Mouse (Mus musculus) limb, embryonic 14.5 days (tissue): ENCODE data around the gene Tcn2. TPM values are rescaled to one million over a fixed set of nuclear protein-coding genes. Genes with fewer than 3 reads are reported as not detected.
"Not testable (repeated sequence)": the region's sequence is repeated elsewhere in the genome, so short reads cannot be mapped to it uniquely, and the experiment has no call there.

ENCODE experiments used
- ATAC-seq: fragments of 200-750 bp; cut with Nextera tagmentation; 2 replicates; pipeline ENCODE4 v1.8.0; 2017; ENCODE audit warnings: low read depth, moderate number of reproducible peaks, moderate TSS enrichment; ENCODE audit not compliant: low FRiP score
- DNase-seq: peaks from one replicate; pipeline ENCODE4 v3.0.0-alpha.2; 2015; ENCODE audit warnings: low spot score
- H3K27ac ChIP-seq: fragments of 300-500 bp; sonication (generic); replicated peaks from 2 replicates; pipeline ENCODE4 v1.5.1; 2014; ENCODE audit warnings: low read depth, mild to moderate bottlenecking, low read length, moderate library complexity, mixed read lengths
- H3K27me3 ChIP-seq: fragments of 300-500 bp; sonication (generic); 2 replicates; pipeline ENCODE4 v1.6.1; 2014; ENCODE audit warnings: low read length, mixed read lengths; ENCODE audit not compliant: control insufficient read depth, insufficient read depth
- H3K36me3 ChIP-seq: fragments of 300-500 bp; sonication (generic); 2 replicates; pipeline ENCODE4 v1.6.1; 2014; ENCODE audit warnings: mild to moderate bottlenecking, low read length, moderate library complexity, mixed read lengths; ENCODE audit not compliant: control insufficient read depth, insufficient read depth
- H3K4me1 ChIP-seq: fragments of 300-500 bp; sonication (generic); 2 replicates; pipeline ENCODE4 v1.6.1; 2014; ENCODE audit warnings: antibody characterized with exemption, low read length, mixed read lengths; ENCODE audit not compliant: control insufficient read depth, insufficient read depth
- H3K4me2 ChIP-seq: fragments of 300-500 bp; sonication (generic); replicated peaks from 2 replicates; pipeline ENCODE4 v1.6.1; 2014; ENCODE audit warnings: low read depth, mild to moderate bottlenecking, low read length, moderate library complexity; ENCODE audit not compliant: severe bottlenecking
- H3K4me3 ChIP-seq: fragments of 300-500 bp; sonication (generic); replicated peaks from 2 replicates; pipeline ENCODE4 v1.5.1; 2014; ENCODE audit warnings: low read length
- H3K9ac ChIP-seq: fragments of 300-500 bp; sonication (generic); 2 replicates; pipeline ENCODE4 v1.6.1; 2014; ENCODE audit warnings: mild to moderate bottlenecking, low read depth, low read length, moderate library complexity; ENCODE audit not compliant: severe bottlenecking
- H3K9me3 ChIP-seq: fragments of 300-500 bp; sonication (generic); 2 replicates; pipeline ENCODE4 v1.6.1; 2016; ENCODE audit warnings: low read length; ENCODE audit not compliant: control insufficient read depth
- POLR2A ChIP-seq: fragments of 200-500 bp; IDR thresholded peaks from 2 replicates; pipeline ENCODE4 v1.8.0; 2012; ENCODE audit warnings: inconsistent platforms, mild to moderate bottlenecking, moderate library complexity, borderline replicate concordance; ENCODE audit not compliant: insufficient read depth, insufficient read length; ENCODE audit errors: extremely low read depth
- WGBS: fragments of 180-500 bp; shearing (Covaris S2); extraction: QIAGEN DNeasy Blood & Tissue Kit; methylation state at CpG from one replicate; pipeline ENCODE4 v1.1.7; 2014; 5-methylcytosine and 5-hydroxymethylcytosine counted together
- polyA plus RNA-seq, 2 experiments: library from polyadenylated mRNA; depleted of rRNA in 1 of 2; stranded (reverse) in 1 of 2; unstranded in 1 of 2; fragments of >200 nt; fragmentation: Nextera tagmentation in 1 of 2; extraction: Ambion mirVana in 1 of 2; gene quantifications; 2 replicates each; pipeline versions ENCODE4 v1.2.1 to v1.2.3; 2012 to 2014

Tcn2 gene
- polyA plus RNA-seq, 2 experiments = 51.5 to 54.3 TPM

DNA sequence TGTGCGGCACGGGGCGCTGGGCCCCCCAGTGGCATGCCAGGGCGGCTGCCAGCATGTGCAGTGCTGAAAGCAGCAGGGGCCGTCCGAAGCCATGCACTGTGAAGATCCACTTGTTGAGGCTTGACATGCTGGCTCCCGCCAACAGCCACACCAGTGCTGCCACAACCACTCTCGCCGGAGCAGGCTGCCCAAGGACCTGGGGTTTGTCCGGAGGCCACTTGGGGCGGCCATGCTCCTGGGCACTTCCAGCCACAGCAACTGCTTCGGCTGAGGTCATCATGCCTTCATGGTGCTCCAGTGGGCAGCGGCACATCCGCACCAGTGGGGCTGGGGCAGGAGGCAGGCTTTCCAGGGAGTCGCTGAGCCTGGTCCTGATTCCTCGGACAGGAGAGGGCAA is 19.1 kb downstream of the Tcn2 start:
- no peak for TF ChIP-seq POLR2A
- H3K27me3 ChIP-seq = peaks cover 5% of the 10 kb centered on the region
- no peak for ATAC-seq
- H3K4me3 ChIP-seq = peak overlapping the region; percentile 60
- no peak for DNase-seq
- H3K4me1 ChIP-seq = peaks cover 16% of the 10 kb centered on the region
- 2% methylated on average over 16 of the region's 16 CpGs for WGBS
- H3K4me2 ChIP-seq = peak overlapping the region; percentile 93
- no peaks in the 10 kb centered on the region for H3K9me3 ChIP-seq
- no peaks in the 10 kb centered on the region for H3K36me3 ChIP-seq
- H3K27ac ChIP-seq = no peak overlapping the region
- H3K9ac ChIP-seq = peak overlapping the region; percentile 52

DNA sequence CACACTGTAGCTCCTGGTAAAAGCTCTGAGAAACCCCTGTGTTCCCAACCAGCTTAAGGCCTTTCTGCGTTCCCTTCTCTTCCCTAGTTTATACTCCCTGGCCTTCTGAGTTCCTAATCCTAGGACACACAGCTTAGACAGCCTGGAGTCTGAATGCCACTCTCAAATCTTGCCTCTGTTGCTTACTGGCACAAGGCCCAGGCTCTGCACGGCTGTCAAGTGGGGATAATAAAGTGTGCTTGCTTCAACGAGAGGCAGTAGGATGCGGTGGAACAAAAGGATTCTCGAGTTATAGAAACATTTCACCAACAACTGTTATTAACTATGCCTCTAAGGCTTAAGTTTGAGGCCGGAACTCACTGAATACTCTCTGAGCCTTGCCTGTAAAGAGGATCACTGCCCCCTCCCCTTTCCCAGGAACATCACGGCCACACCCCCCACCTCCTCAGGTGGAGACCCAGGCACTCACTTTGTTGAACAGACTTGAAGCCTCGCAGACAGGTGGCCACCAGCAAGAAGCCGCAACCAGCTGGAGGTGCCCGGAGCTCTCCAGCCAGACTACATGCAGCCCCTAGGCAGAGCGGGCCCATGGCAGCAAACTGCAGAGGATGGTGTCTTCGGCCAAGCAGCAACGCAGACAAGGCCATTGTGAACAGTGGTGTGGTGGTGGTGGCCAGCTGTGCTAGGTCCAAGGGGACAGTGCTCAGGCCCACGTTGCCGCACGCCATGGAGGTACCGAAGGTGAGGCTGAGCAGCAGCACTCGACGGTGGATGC is 19.7 kb downstream of the Tcn2 start:
- Histone ChIP-seq H3K27me3 (peaks cover 5% of the 10 kb centered on the region), H3K9me3 (no peaks in the 10 kb centered on the region), H3K4me2 (peak overlapping the region; percentile 93), H3K9ac (peak overlapping the region; percentile 52; the same call in 1 of the 2 replicates), H3K4me1 (peaks cover 16% of the 10 kb centered on the region), H3K36me3 (no peaks in the 10 kb centered on the region), H3K27ac (no peak overlapping the region), H3K4me3 (peak overlapping the region; percentile 60)
- 15% methylated on average over 16 of the region's 19 CpGs for WGBS
- ATAC-seq (no peak), DNase-seq (peak; percentile 45)
- TF ChIP-seq POLR2A = no peak

DNA sequence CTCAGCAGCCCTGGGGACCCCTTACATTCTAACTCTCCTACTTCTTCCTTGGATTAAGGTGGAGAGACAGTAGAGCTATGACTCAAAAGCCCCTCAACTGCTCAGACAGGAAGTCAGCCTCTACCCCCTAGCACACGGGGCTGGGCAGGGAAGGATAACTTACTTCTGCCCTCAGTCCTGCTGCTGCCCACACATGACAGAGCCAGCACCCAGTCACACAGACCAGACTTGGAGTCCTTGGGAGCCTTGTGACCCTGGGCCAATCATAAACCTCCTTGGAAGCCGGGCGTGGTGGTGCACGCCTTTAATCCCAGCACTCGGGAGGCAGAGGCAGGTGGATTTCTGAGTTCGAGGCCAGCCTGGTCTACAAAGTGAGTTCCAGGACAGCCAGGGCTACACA is 20.5 kb downstream of the Tcn2 start:
- not testable (repeated sequence) for H3K9me3 ChIP-seq, H3K36me3 ChIP-seq, H3K4me3 ChIP-seq, DNase-seq, H3K27ac ChIP-seq, H3K9ac ChIP-seq, ATAC-seq, H3K4me2 ChIP-seq, H3K27me3 ChIP-seq
- H3K4me1 ChIP-seq = peaks cover 16% of the 10 kb centered on the region
- 90% methylated on average over 5 of the region's 6 CpGs for WGBS

DNA sequence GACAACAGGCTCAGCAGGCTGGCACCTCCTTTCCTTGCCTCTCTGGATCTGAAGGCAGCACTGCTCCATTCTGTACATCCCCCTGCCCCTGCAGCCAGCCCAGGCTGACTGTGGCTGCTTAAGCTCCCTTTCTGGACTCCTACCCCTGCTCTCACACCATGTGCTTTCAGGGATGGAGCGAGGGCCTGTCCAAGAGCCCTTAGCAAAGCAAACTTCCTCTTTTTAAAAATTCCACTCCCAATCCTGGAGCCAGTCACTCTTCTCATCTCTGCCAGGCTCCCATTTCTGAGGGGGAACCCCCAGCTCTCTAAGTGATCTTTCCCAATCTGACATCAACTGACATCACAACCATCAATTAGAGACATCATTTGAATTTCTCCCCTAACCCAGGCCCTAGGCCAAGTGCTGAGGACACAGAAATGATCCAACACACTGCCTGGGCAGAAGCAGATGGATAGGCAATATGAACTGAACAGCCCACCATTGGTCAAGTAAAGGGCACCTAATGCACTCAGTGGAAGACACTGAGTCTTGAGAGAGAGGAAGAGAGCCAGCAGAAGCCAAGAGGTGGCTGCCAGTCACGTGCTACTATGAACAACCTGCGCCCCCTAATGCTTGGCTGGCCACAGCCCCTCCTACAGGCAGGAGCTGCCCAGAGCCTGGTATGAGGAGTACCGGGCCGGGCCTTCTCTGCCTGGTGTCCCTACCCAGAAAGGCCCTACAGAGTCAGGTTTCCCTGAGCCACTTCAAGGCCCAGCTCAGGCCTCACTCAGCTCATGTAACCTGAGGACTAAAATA is 21.2 kb downstream of the Tcn2 start:
- H3K4me2 ChIP-seq = no peak overlapping the region
- WGBS = 54% methylated on average over 5 of the region's 5 CpGs
- H3K27ac ChIP-seq = no peak overlapping the region
- TF ChIP-seq POLR2A = no peak
- DNase-seq (no peak), ATAC-seq (no peak)
- H3K9ac ChIP-seq = no peak overlapping the region
- peaks cover 16% of the 10 kb centered on the region for H3K4me1 ChIP-seq
- H3K36me3 ChIP-seq = 0 out of 2 replicates have a peak, but pooled peaks cover 2% of the 10 kb centered on the region
- no peak overlapping the region for H3K4me3 ChIP-seq
- peaks cover 5% of the 10 kb centered on the region for H3K27me3 ChIP-seq
- no peaks in the 10 kb centered on the region for H3K9me3 ChIP-seq

DNA sequence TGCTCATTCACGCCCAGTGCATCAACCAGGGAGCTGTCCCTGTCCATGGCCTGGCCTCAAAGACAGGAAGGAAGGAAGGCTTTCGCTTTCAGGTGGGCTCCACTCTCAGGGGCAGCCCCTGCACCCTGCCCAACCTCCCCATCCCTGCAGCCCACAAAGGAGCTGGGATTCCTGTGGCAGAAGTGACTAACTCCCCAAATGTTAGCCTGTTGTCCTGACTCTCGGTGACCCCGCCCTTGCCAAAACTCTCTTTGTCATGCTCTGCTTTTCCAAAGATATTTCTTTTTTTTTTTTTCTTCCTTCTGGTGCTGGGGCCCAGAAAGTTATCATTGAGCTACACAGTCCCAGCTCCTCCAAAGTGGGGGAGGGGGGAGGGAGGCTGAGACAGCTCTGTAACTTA is 22.7 kb downstream of the Tcn2 start:
- WGBS = 85% methylated on average over 4 of the region's 4 CpGs
- Histone ChIP-seq H3K27ac (no peak overlapping the region), H3K36me3 (0 out of 2 replicates have a peak, but pooled peaks cover 2% of the 10 kb centered on the region), H3K4me3 (no peak overlapping the region), H3K4me2 (no peak overlapping the region), H3K9ac (no peak overlapping the region), H3K9me3 (no peaks in the 10 kb centered on the region), H3K4me1 (peaks cover 16% of the 10 kb centered on the region), H3K27me3 (peaks cover 5% of the 10 kb centered on the region)
- ATAC-seq = no peak
- no peak for TF ChIP-seq POLR2A
- DNase-seq = no peak
